In genomic region chr9:114279678-114280077, GRCm38 (mm10) we compare ENCODE assay signal across 20 mouse cellular contexts. TPM values are rescaled to one million over a fixed set of nuclear protein-coding genes. Genes with fewer than 3 reads are reported as not detected.
A peak's percentile ranks its signal among the peaks of the same experiment; 100 is the strongest.
DNase-seq lines count a peak whose midpoint lies in the region; ATAC-seq and TF ChIP-seq lines count a peak whose summit lies in the region.
"Not testable (repeated sequence)": the region's sequence is repeated elsewhere in the genome, so short reads cannot be mapped to it uniquely, and the experiment has no call there.
"Had no signal": no experiment of that assay in that cellular context is flagged by ENCODE, and none has a peak within 500 bp of the region (broad histone marks: within the 10 kb centered on the region; RNA-seq: fewer than 3 reads in every experiment).

No protein-coding gene starts in this region.

- POLR2A ChIA-PET in Patski (lab: Charles Lee): not testable (repeated sequence)

- not testable (repeated sequence) for TF ChIP-seq CTCF in Patski (IDR thresholded peaks at IDR 0.05); bone marrow macrophage, adult 2 months (IDR thresholded peaks at IDR 0.05; ENCODE audit: low read depth, low read length)

- not testable (repeated sequence) for TF ChIP-seq POLR2A in bone marrow macrophage, adult 2 months (IDR thresholded peaks at IDR 0.05; ENCODE audit: borderline replicate concordance, low read depth, low read length)

- H3K4me3 ChIP-seq in bone marrow macrophage, adult 2 months (ENCODE audit: insufficient read depth, low read length): not testable (repeated sequence)

- not testable (repeated sequence) for H3K4me1 ChIP-seq in bone marrow macrophage, adult 2 months (ENCODE audit: control insufficient read depth, insufficient read depth, low read length)

- CTCF ChIA-PET in Patski (lab: Charles Lee): not testable (repeated sequence)

- in situ Hi-C loops in Patski (cut with MboI; ENCODE audit: low pct_unique_long_range_greater_than_20kb): not testable (repeated sequence)

- H3K27ac ChIP-seq in bone marrow macrophage, adult 2 months (ENCODE audit: insufficient read depth, low read depth, low read length): peak overlapping the region; percentile 75

- peak; percentile 12 for ATAC-seq in Patski
- peak; percentile 52; the same call in 1 of the 2 replicates for ATAC-seq in common myeloid progenitor, adult 5-6 weeks (replicated peaks; ENCODE audit: low read depth, poor library complexity, severe bottlenecking)
- ATAC-seq in granulocyte monocyte progenitor cell, adult 5-6 weeks (replicated peaks; ENCODE audit: poor library complexity, severe bottlenecking): peak; percentile 81
- peak; percentile 74 for ATAC-seq in megakaryocyte, adult 5-6 weeks (ENCODE audit: poor library complexity, severe bottlenecking)
- ATAC-seq in megakaryocyte progenitor cell, adult 5-6 weeks (replicated peaks; ENCODE audit: poor library complexity): peak; percentile 39; the same call in 1 of the 2 replicates

- DNase-seq in Patski (ENCODE audit: low read depth, low spot score): not testable (repeated sequence)

- not testable (repeated sequence) for H3K27me3 ChIP-seq in Patski

RNA-seq across cellular contexts. Expression of gene Bcl2a1c, which starts 50.3 kb away (rescaled TPM):
- not detected for polyA plus RNA-seq in Patski (2021)
- not detected in 2 replicates for polyA plus RNA-seq in bone marrow macrophage, adult 2 months (2012; ENCODE audit: insufficient read depth, insufficient read length, missing spikeins)
- not detected in 2 replicates for total RNA-seq in common myeloid progenitor, adult 5-6 weeks (2017)
- total RNA-seq in granulocyte monocyte progenitor cell, adult 5-6 weeks (2014; fragmentation: Nextera tagmentation): not detected in 2 replicates
- total RNA-seq in granulocyte monocyte progenitor cell, adult 5-6 weeks (2017): not detected in 2 replicates
- total RNA-seq in megakaryocyte, adult 5-6 weeks (2015): not detected in 2 replicates
- not detected in 2 replicates for total RNA-seq in megakaryocyte, adult 5-6 weeks (2017)
- not detected in 2 replicates for total RNA-seq in megakaryocyte progenitor cell, adult 5-6 weeks (2015)
- not detected in 2 replicates for total RNA-seq in megakaryocyte progenitor cell, adult 5-6 weeks (2017)
- total RNA-seq: adrenal gland, adult 18-20 months; adrenal gland, adult 2 months; adrenal gland, adult 8-10 months; adrenal gland, postnatal 10 days; adrenal gland, postnatal 14 days; adrenal gland, postnatal 25 days; adrenal gland, postnatal 36 days; adrenal gland, postnatal 4 days; ES-E14; G1E; MEL had no signal
- polyA plus RNA-seq: adrenal gland, adult 2 months; brain, embryonic 14.5 days; C2C12; cerebellum, adult 2 months; G1E had no signal

Comparison
In these comparisons a context has a peak if more than half of its experiments do, and no peak if none do; other contexts are left out.
1. ATAC-seq: peak in every context shown above with its lines; median percentile 81 in granulocyte monocyte progenitor cell, adult 5-6 weeks; 74 in megakaryocyte, adult 5-6 weeks; 52 in common myeloid progenitor, adult 5-6 weeks; 39 in megakaryocyte progenitor cell, adult 5-6 weeks; 12 in Patski.